9 mouse cellular contexts compared by ENCODE assay signal in the genomic region with DNA sequence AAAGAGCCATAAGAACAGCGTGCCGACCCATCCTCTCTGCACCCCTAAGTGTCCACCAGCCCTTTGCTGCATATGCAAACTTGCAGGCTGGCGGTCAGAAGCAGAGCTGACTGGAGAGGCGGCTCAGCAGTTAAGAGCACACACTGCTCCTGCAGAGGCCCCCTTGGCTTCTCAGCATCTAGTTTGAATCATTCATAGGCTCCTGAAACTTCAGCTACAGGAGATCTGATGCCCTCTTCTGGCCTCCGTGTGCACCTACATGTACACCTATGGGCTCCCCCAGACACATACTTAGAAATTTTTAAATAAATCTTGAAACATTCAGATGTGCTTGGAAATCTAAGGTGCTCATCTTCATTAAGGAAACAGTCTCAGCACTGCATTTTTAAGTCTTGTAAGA. TPM values are rescaled to one million over a fixed set of nuclear protein-coding genes. Genes with fewer than 3 reads are reported as not detected.
DNase-seq lines count a peak whose midpoint lies in the region; ATAC-seq lines count a peak whose summit lies in the region.
"Had no signal": no experiment of that assay in that cellular context is flagged by ENCODE, and none has a peak within 500 bp of the region (broad histone marks: within the 10 kb centered on the region; RNA-seq: fewer than 3 reads in every experiment).

No protein-coding gene starts in this region.

- no peak for ATAC-seq in neural tube, embryonic 15.5 days (ENCODE audit: low FRiP score)

- no peak overlapping the region for H3K27ac ChIP-seq in neural tube, embryonic 15.5 days (replicated peaks)
- H3K27ac ChIP-seq in hindbrain, embryonic 10.5 days = peak overlapping the region; percentile 18; the same call in 1 of the 2 replicates
- H3K27ac ChIP-seq: neural tube, embryonic 13.5 days had no signal

- H3K9ac ChIP-seq in neural tube, embryonic 15.5 days (replicated peaks) = no peak overlapping the region
- H3K9ac ChIP-seq: neural tube, embryonic 13.5 days had no signal

- H3K9me3 ChIP-seq in neural tube, embryonic 15.5 days (replicated peaks) = no peaks in the 10 kb centered on the region
- peaks cover 10% of the 10 kb centered on the region; the same call in 1 of the 2 replicates for H3K9me3 ChIP-seq in hindbrain, embryonic 10.5 days
- H3K9me3 ChIP-seq: neural tube, embryonic 13.5 days had no signal

- H3K4me2 ChIP-seq in neural tube, embryonic 15.5 days = no peak overlapping the region
- H3K4me2 ChIP-seq: neural tube, embryonic 13.5 days had no signal

- no peak overlapping the region for H3K4me3 ChIP-seq in neural tube, embryonic 15.5 days (replicated peaks)
- no peak overlapping the region for H3K4me3 ChIP-seq in hindbrain, embryonic 10.5 days
- H3K4me3 ChIP-seq: neural tube, embryonic 13.5 days had no signal

- 12% methylated on average over 5 of the region's 5 CpGs for WGBS in neural tube, embryonic 15.5 days
- WGBS in hindbrain, embryonic 10.5 days = 5% methylated on average over 5 of the region's 5 CpGs

- peak; percentile 26 for DNase-seq in cerebellum, postnatal 14 days
- no peak for DNase-seq in cerebellum, adult 9-10 months
- DNase-seq in neural tube, embryonic 10.5 days (ENCODE audit: extremely low spot score, low spot score) = peak; percentile 30
- DNase-seq in hindbrain, embryonic 10.5 days (ENCODE audit: low spot score) = peak; percentile 38
- DNase-seq in retina, postnatal 1 day = peak; percentile 54
- no peak for DNase-seq in kidney, adult 11 months
- no peak for DNase-seq in adipocyte (ENCODE audit: low spot score)

- no peaks in the 10 kb centered on the region for H3K27me3 ChIP-seq in neural tube, embryonic 15.5 days (replicated peaks)
- H3K27me3 ChIP-seq in hindbrain, embryonic 10.5 days (ENCODE audit: insufficient read depth, poor library complexity, severe bottlenecking) = no peaks in the 10 kb centered on the region
- H3K27me3 ChIP-seq: neural tube, embryonic 13.5 days had no signal

- 0 out of 2 replicates have a peak, but pooled peaks cover 4% of the 10 kb centered on the region for H3K36me3 ChIP-seq in neural tube, embryonic 15.5 days
- peaks cover 6% of the 10 kb centered on the region for H3K36me3 ChIP-seq in hindbrain, embryonic 10.5 days

- H3K4me1 ChIP-seq in neural tube, embryonic 15.5 days = no peaks in the 10 kb centered on the region
- peaks cover 14% of the 10 kb centered on the region for H3K4me1 ChIP-seq in hindbrain, embryonic 10.5 days (replicated peaks)

RNA-seq across cellular contexts. Expression of gene Anxa2, which starts 35.6 kb away (rescaled TPM):
- polyA plus RNA-seq in neural tube, embryonic 15.5 days (2015; fragmentation: Nextera tagmentation; extraction: Ambion mirVana) = 251 and 335 TPM in 2 replicates
- 146 and 230 TPM in 2 replicates for polyA plus RNA-seq in hindbrain, embryonic 10.5 days (2016; fragmentation: Nextera tagmentation; extraction: Ambion mirVana)

Comparison
In these comparisons a context has a peak if more than half of its experiments do, and no peak if none do; other contexts are left out.
1. DNase-seq: peak in cerebellum, postnatal 14 days (2 of 2), neural tube, embryonic 10.5 days (single experiment), hindbrain, embryonic 10.5 days (single experiment) and retina, postnatal 1 day (single experiment); none in cerebellum, adult 9-10 months (single experiment), kidney, adult 11 months (single experiment) and adipocyte (single experiment).